ENCODE assay signal across 17 mouse cellular contexts in the genomic region with DNA sequence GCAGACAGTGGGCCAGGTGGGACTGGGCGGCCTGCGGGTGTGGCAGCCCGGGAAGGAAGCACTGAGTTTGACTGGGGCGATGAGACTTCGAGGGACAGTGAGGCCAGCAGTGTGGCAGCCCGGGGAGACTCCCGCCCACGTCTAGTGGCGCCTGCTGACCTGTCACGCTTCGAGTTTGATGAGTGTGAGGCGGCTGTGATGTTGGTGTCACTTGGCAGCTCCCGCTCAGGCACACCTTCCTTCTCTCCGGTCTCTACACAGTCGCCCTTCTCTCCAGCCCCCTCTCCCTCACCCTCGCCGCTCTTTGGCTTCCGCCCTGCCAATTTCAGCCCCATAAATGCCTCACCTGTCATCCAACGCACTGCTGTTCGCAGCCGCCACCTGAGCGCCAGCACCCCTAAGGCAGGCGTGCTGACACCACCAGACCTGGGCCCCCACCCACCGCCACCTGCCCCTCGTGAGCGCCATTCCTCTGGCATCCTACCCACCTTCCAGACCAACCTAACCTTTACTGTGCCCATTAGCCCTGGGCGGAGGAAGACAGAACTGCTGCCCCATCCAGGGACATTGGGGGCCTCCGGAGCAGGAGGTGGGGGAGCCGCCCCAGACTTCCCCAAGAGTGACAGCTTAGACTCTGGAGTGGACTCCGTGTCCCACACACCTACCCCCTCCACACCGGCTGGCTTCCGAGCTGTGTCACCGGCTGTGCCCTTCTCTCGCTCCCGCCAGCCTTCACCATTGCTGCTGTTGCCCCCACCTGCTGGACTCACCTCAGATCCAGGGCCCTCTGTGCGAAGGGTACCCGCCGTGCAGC. TPM values are rescaled to one million over a fixed set of nuclear protein-coding genes. Genes with fewer than 3 reads are reported as not detected.
DNase-seq lines count a peak whose midpoint lies in the region; ATAC-seq lines count a peak whose summit lies in the region.
"Had no signal": no experiment of that assay in that cellular context is flagged by ENCODE, and none has a peak within 500 bp of the region (broad histone marks: within the 10 kb centered on the region; RNA-seq: fewer than 3 reads in every experiment).

No protein-coding gene starts in this region.

- WGBS in heart, embryonic 10.5 days: 81% methylated on average over 38 of the region's 38 CpGs
- WGBS in hindbrain, embryonic 13.5 days: 89% methylated on average over 38 of the region's 38 CpGs
- WGBS in liver, embryonic 16.5 days (ENCODE audit: insufficient replicate concordance): 87% methylated on average over 38 of the region's 38 CpGs

- ATAC-seq in hindbrain, embryonic 13.5 days (ENCODE audit: low FRiP score): no peak
- ATAC-seq in liver, embryonic 16.5 days (ENCODE audit: low read depth): no peak

- H3K27ac ChIP-seq in heart, embryonic 10.5 days: no peak overlapping the region; the same call in 1 of the 2 replicates
- H3K27ac ChIP-seq in hindbrain, embryonic 13.5 days: no peak overlapping the region
- peak overlapping the region; percentile 92 for H3K27ac ChIP-seq in liver, embryonic 16.5 days (ENCODE audit: low read length)
- H3K27ac ChIP-seq: forebrain, embryonic 12.5 days; left cerebral cortex, adult 2 months had no signal

- intact Hi-C loops in heart, postnatal 36 days (cut with DNase I): no loop called here

- peaks cover 35% of the 10 kb centered on the region for H3K36me3 ChIP-seq in heart, embryonic 10.5 days
- peaks cover 40% of the 10 kb centered on the region for H3K36me3 ChIP-seq in hindbrain, embryonic 13.5 days
- H3K36me3 ChIP-seq in liver, embryonic 16.5 days (ENCODE audit: control insufficient read depth, insufficient read depth): peaks cover 13% of the 10 kb centered on the region

- no peak overlapping the region for H3K4me2 ChIP-seq in hindbrain, embryonic 13.5 days
- H3K4me2 ChIP-seq in liver, embryonic 16.5 days (ENCODE audit: low read depth, low read length): peak overlapping the region; percentile 59
- H3K4me2 ChIP-seq: forebrain, embryonic 12.5 days; lung, embryonic 14.5 days; midbrain, embryonic 11.5 days had no signal

- no peak for DNase-seq in heart, embryonic 10.5 days (ENCODE audit: low spot score)
- no peak for DNase-seq in heart, postnatal 36 days
- peak; percentile 4 for DNase-seq in ovary, postnatal 36 days (ENCODE audit: low spot score)
- DNase-seq in ovary, postnatal 10 days (ENCODE audit: low spot score): no peak
- DNase-seq in spleen, adult 12 weeks (ENCODE audit: low spot score): no peak
- DNase-seq: adrenal gland, postnatal 10 days; heart, postnatal 4 days; kidney, adult 2 months; lung, embryonic 14.5 days; thymus, postnatal 25 days had no signal

- H3K9me3 ChIP-seq in heart, embryonic 10.5 days: no peaks in the 10 kb centered on the region
- H3K9me3 ChIP-seq in hindbrain, embryonic 13.5 days: no peaks in the 10 kb centered on the region
- no peaks in the 10 kb centered on the region for H3K9me3 ChIP-seq in liver, embryonic 16.5 days (replicated peaks; ENCODE audit: control insufficient read depth, low read length)
- H3K9me3 ChIP-seq: forebrain, embryonic 12.5 days had no signal

- H3K27me3 ChIP-seq in heart, embryonic 10.5 days (ENCODE audit: insufficient read depth, poor library complexity, severe bottlenecking): no peaks in the 10 kb centered on the region
- H3K27me3 ChIP-seq in hindbrain, embryonic 13.5 days: no peaks in the 10 kb centered on the region
- H3K27me3 ChIP-seq in liver, embryonic 16.5 days (ENCODE audit: control insufficient read depth, insufficient read depth, low read depth, low read length): no peaks in the 10 kb centered on the region
- H3K27me3 ChIP-seq: CH12.LX; forebrain, embryonic 12.5 days had no signal

- H3K9ac ChIP-seq in hindbrain, embryonic 13.5 days: peak overlapping the region; percentile 60; the same call in 1 of the 2 replicates
- H3K9ac ChIP-seq in liver, embryonic 16.5 days (ENCODE audit: low read depth, low read length): peak overlapping the region; percentile 65
- H3K9ac ChIP-seq: forebrain, embryonic 12.5 days; lung, embryonic 14.5 days had no signal

- H3K4me1 ChIP-seq in heart, embryonic 10.5 days: peaks cover 77% of the 10 kb centered on the region
- H3K4me1 ChIP-seq in hindbrain, embryonic 13.5 days (replicated peaks): peaks cover 77% of the 10 kb centered on the region
- H3K4me1 ChIP-seq in liver, embryonic 16.5 days (ENCODE audit: control insufficient read depth, low read depth, low read length): peaks cover 72% of the 10 kb centered on the region

- H3K4me3 ChIP-seq in heart, embryonic 10.5 days: peak overlapping the region; percentile 15; the same call in 1 of the 2 replicates
- H3K4me3 ChIP-seq in hindbrain, embryonic 13.5 days: no peak overlapping the region
- no peak overlapping the region; the same call in 1 of the 2 replicates for H3K4me3 ChIP-seq in liver, embryonic 16.5 days (ENCODE audit: low read depth, low read length)
- H3K4me3 ChIP-seq: forebrain, embryonic 12.5 days; left cerebral cortex, adult 2 months had no signal

RNA-seq across cellular contexts. Expression of a gene that starts 5.1 kb away (rescaled TPM):
- 17.0 and 28.7 TPM in 2 replicates for polyA plus RNA-seq in heart, embryonic 10.5 days (2016; fragmentation: Nextera tagmentation; extraction: Ambion mirVana)
- 10 to 100 TPM; 63.7 to 68.7 TPM for total RNA-seq in heart, postnatal 36 days (2021)
- polyA plus RNA-seq in hindbrain, embryonic 13.5 days (2015; fragmentation: Nextera tagmentation; extraction: Ambion mirVana): 36.9 and 42.4 TPM in 2 replicates
- polyA plus RNA-seq in liver, embryonic 16.5 days (2015; fragmentation: Nextera tagmentation; extraction: Ambion mirVana): 9.5 and 10.8 TPM in 2 replicates

RNA-seq across cellular contexts. Expression of a gene that starts 22.1 kb away (rescaled TPM):
- polyA plus RNA-seq in heart, embryonic 10.5 days (2016; fragmentation: Nextera tagmentation; extraction: Ambion mirVana): 9.2 and 17.9 TPM in 2 replicates
- total RNA-seq in heart, postnatal 36 days (2021): 10 to 100 TPM; 22.3 to 26.2 TPM
- polyA plus RNA-seq in hindbrain, embryonic 13.5 days (2015; fragmentation: Nextera tagmentation; extraction: Ambion mirVana): 4.0 and 4.2 TPM in 2 replicates
- polyA plus RNA-seq in liver, embryonic 16.5 days (2015; fragmentation: Nextera tagmentation; extraction: Ambion mirVana): 3.4 and 3.6 TPM in 2 replicates

RNA-seq across cellular contexts. Expression of a gene that starts 25.1 kb away (rescaled TPM):
- 147 and 189 TPM in 2 replicates for polyA plus RNA-seq in heart, embryonic 10.5 days (2016; fragmentation: Nextera tagmentation; extraction: Ambion mirVana)
- 1 to 10 TPM; 3.7 to 5.1 TPM for total RNA-seq in heart, postnatal 36 days (2021)
- 619 and 632 TPM in 2 replicates for polyA plus RNA-seq in hindbrain, embryonic 13.5 days (2015; fragmentation: Nextera tagmentation; extraction: Ambion mirVana)
- polyA plus RNA-seq in liver, embryonic 16.5 days (2015; fragmentation: Nextera tagmentation; extraction: Ambion mirVana): 25.6 and 26.2 TPM in 2 replicates

RNA-seq across cellular contexts. Expression of a gene that starts 28.6 kb away (rescaled TPM):
- 0.26 and 0.65 TPM in 2 replicates for polyA plus RNA-seq in heart, embryonic 10.5 days (2016; fragmentation: Nextera tagmentation; extraction: Ambion mirVana)
- not detected for total RNA-seq in heart, postnatal 36 days (2021)
- 2.3 TPM in 2 replicates for polyA plus RNA-seq in hindbrain, embryonic 13.5 days (2015; fragmentation: Nextera tagmentation; extraction: Ambion mirVana)
- polyA plus RNA-seq in liver, embryonic 16.5 days (2015; fragmentation: Nextera tagmentation; extraction: Ambion mirVana): 0.09 TPM in 1 of 2 replicates, not detected in the other
- total RNA-seq: adrenal gland, postnatal 10 days; CH12.LX; heart, postnatal 4 days had no signal
- polyA plus RNA-seq: large intestine, adult 2 months had no signal

RNA-seq across cellular contexts. Expression of a gene that starts 33.3 kb away (rescaled TPM):
- 0.09 and 0.63 TPM in 2 replicates for polyA plus RNA-seq in heart, embryonic 10.5 days (2016; fragmentation: Nextera tagmentation; extraction: Ambion mirVana)
- not detected for total RNA-seq in heart, postnatal 36 days (2021)
- polyA plus RNA-seq in hindbrain, embryonic 13.5 days (2015; fragmentation: Nextera tagmentation; extraction: Ambion mirVana): 49.5 and 50.6 TPM in 2 replicates
- 0.07 TPM in 1 of 2 replicates, not detected in the other for polyA plus RNA-seq in liver, embryonic 16.5 days (2015; fragmentation: Nextera tagmentation; extraction: Ambion mirVana)
- total RNA-seq: CH12.LX; heart, postnatal 4 days had no signal
